Mouse (Mus musculus) erythroblast, embryonic 14.5 days (primary cell): Measurements from ENCODE around the gene Nfatc2. TPM values are rescaled to one million over a fixed set of nuclear protein-coding genes. Genes with fewer than 3 reads are reported as not detected.

Experiments
- H3K27me3 ChIP-seq: 2 replicates; pipeline ENCODE4 v1.6.1; 2012; ENCODE audit warnings: inconsistent platforms; ENCODE audit not compliant: control insufficient read depth
- H3K36me3 ChIP-seq: 2 replicates; pipeline ENCODE4 v1.6.1; 2012; ENCODE audit warnings: mild to moderate bottlenecking, inconsistent platforms; ENCODE audit not compliant: control insufficient read depth
- H3K4me1 ChIP-seq: 2 replicates; pipeline ENCODE4 v1.6.1; 2012; ENCODE audit warnings: inconsistent platforms; ENCODE audit not compliant: control insufficient read depth
- H3K4me3 ChIP-seq: replicated peaks from 2 replicates; pipeline ENCODE3; 2012; ENCODE audit warnings: moderate library complexity, mild to moderate bottlenecking, inconsistent platforms
- H3K9me3 ChIP-seq: 2 replicates; pipeline ENCODE4 v1.6.1; 2012; ENCODE audit warnings: low read length, inconsistent platforms, mixed read lengths; ENCODE audit not compliant: control insufficient read depth
- GATA1 ChIP-seq: IDR thresholded peaks from 2 replicates; pipeline ENCODE4 v1.6.1; 2012; ENCODE audit warnings: low read length, inconsistent platforms, mixed read lengths
- TAL1 ChIP-seq: IDR thresholded peaks from 3 replicates; pipeline ENCODE4 v1.6.1; 2012; ENCODE audit warnings: low read length, inconsistent platforms, mixed read lengths
- polyA plus RNA-seq: library from polyadenylated mRNA; stranded (reverse); fragments of >175 nt; gene quantifications from 2 replicates; pipeline ENCODE4 v1.2.3, GENCODE M21; 2012

The Nfatc2 gene
- polyA plus RNA-seq, 1 experiment, result not detected

GRCm38 (mm10) chr2:168593004-168593403 lies 8.5 kb downstream of the Nfatc2 start:
- peaks cover 14% of the 10 kb centered on the region for H3K4me1 ChIP-seq
- TF ChIP-seq GATA1 (no peak), TAL1 (no peak)

DNA sequence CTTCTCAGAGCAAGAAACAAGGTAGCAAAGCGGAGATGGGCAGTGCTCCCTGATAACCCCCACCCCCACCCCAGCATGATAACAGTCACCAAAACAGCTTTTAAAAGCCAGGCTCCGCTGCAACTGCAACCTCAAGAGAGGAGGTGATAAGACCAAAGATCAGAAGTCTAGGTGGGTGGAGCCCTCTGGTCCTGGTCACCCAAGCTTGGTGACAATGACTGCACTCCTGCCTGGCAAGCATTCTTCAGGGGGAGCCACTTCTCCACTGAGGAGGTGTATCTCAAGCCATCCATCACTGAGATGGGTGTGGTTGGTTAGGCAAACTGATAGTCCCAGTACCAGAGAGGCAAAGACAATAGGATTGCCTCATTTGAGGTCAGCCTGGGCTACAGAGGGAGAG lies 10.4 kb downstream of the Nfatc2 start:
- TF ChIP-seq TAL1, result no peak
- no peak for TF ChIP-seq GATA1
- peaks cover 14% of the 10 kb centered on the region for H3K4me1 ChIP-seq
- H3K36me3 ChIP-seq, result no peaks in the 10 kb centered on the region
- no peaks in the 10 kb centered on the region for H3K9me3 ChIP-seq
- no peak overlapping the region for H3K4me3 ChIP-seq
- H3K27me3 ChIP-seq, result peaks cover 29% of the 10 kb centered on the region

More at GRCm38 (mm10) chr2:168593004-168593403, 8.5 kb downstream of the Nfatc2 start:
- peaks cover 26% of the 10 kb centered on the region for H3K27me3 ChIP-seq
- H3K36me3 ChIP-seq, result no peaks in the 10 kb centered on the region
- H3K4me3 ChIP-seq, result no peak overlapping the region
- H3K9me3 ChIP-seq, result no peaks in the 10 kb centered on the region

GRCm38 (mm10) chr2:168590556-168590955 lies 10.9 kb downstream of the Nfatc2 start:
- H3K4me1 ChIP-seq, result peaks cover 14% of the 10 kb centered on the region
- H3K27me3 ChIP-seq, result peaks cover 29% of the 10 kb centered on the region
- H3K36me3 ChIP-seq, result no peaks in the 10 kb centered on the region
- TF ChIP-seq GATA1, result no peak
- TF ChIP-seq TAL1, result no peak
- no peak overlapping the region for H3K4me3 ChIP-seq
- no peaks in the 10 kb centered on the region for H3K9me3 ChIP-seq

DNA sequence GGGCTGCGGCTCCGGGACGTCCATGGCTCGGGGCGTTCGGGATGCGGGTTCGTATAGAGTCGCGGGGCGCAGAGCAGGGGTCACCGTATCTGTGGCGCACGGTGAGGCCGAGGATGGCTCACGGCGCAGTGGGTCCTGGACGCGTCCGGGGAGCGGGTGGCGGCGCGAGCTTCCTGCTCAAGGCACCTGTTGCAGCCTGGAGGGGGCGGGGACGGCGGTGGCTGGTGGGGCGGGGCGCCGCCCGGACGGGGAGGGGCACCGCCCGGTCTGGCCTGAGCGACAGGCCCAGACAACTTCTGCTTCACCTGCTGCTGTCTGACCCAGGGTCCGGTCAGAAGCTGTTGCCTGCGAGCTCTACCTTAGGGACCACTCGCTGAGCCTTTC lies 11.3 kb downstream of the Nfatc2 start:
- TF ChIP-seq GATA1 (no peak), TAL1 (no peak)
- peak overlapping the region; percentile 37 for H3K4me3 ChIP-seq
- peaks cover 29% of the 10 kb centered on the region for H3K27me3 ChIP-seq
- H3K9me3 ChIP-seq, result no peaks in the 10 kb centered on the region
- peaks cover 14% of the 10 kb centered on the region for H3K4me1 ChIP-seq
- H3K36me3 ChIP-seq, result no peaks in the 10 kb centered on the region

- Histone ChIP-seq H3K36me3 (no peaks in the 10 kb centered on the region), H3K27me3 (peaks cover 29% of the 10 kb centered on the region), H3K4me1 (peaks cover 14% of the 10 kb centered on the region), H3K9me3 (no peaks in the 10 kb centered on the region), H3K4me3 (peak overlapping the region; percentile 37)
- TF ChIP-seq GATA1 (no peak), TAL1 (no peak)
These were observed 11.9 kb downstream of the Nfatc2 start for GRCm38 (mm10) chr2:168589368-168590167.

GRCm38 (mm10) chr2:168588591-168589367 lies 12.7 kb downstream of the Nfatc2 start:
- Histone ChIP-seq H3K27me3 (peaks cover 29% of the 10 kb centered on the region), H3K4me3 (no peak overlapping the region), H3K36me3 (no peaks in the 10 kb centered on the region), H3K4me1 (peaks cover 14% of the 10 kb centered on the region), H3K9me3 (no peaks in the 10 kb centered on the region)
- TF ChIP-seq GATA1 (no peak), TAL1 (no peak)

DNA sequence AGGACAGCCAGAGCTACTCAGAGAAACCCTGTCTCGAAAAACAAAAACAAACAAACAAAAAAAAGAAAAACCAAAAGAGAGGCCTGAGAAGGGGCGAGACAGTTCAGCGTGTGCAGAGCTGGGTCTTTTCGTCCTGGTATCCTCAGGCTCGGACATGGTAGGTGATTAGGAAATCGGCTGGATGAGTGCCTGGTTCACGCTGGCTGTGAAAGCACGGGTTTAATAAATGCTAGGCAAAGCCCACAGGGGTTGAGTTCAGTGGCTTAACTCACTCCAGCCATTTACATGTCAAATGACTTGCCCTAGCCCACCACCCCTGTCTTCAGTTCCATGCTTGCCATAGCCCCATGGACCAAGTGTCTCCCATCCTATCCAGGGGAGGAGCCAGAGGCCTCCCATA lies 14.3 kb downstream of the Nfatc2 start:
- H3K4me1 ChIP-seq, result peaks cover 14% of the 10 kb centered on the region
- no peaks in the 10 kb centered on the region for H3K9me3 ChIP-seq
- H3K4me3 ChIP-seq, result no peak overlapping the region
- no peaks in the 10 kb centered on the region for H3K36me3 ChIP-seq
- no peak for TF ChIP-seq TAL1
- no peak for TF ChIP-seq GATA1
- H3K27me3 ChIP-seq, result peaks cover 29% of the 10 kb centered on the region

DNA sequence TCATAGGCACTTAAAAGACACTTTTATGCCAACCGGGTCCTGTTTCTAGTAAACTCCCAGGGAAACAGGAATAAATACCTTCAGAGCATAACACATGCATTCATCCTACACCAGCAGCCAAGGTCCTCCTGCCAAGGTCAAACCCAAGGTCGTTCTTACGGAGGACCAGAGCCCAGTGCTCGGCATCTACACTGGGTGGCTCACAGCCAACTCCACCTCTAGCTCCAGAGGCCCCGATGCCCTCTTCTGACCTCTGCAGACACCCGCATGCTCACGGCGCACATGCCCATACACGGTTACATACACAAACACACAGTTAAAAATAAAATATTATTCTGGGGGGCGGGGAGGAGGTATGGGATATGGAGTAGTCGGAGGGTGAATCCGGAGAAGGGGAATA lies 14.9 kb downstream of the Nfatc2 start:
- peaks cover 14% of the 10 kb centered on the region for H3K4me1 ChIP-seq
- H3K9me3 ChIP-seq, result no peaks in the 10 kb centered on the region

DNA sequence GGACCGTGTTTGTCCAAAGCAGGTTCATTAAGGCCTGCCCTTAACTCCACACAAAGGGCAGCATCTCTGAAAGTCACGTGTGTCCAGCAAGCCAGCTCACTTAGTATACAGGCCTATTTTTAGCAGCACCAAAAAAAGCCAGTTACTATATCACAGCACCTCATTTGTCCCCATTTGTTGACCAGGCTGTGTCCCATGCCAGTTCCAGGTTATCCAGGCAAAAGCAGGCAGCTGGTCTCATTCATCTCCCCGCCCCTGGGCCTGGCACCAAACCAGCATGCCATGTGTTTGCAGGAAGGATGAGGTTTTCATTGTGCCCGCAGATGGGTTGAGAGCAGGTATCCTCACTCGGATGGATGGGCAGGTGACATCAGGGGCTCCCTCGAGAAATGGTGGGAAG lies 16.6 kb downstream of the Nfatc2 start:
- Histone ChIP-seq H3K4me1 (peaks cover 2% of the 10 kb centered on the region; the same call in 1 of the 2 replicates), H3K36me3 (no peaks in the 10 kb centered on the region), H3K27me3 (peaks cover 21% of the 10 kb centered on the region), H3K9me3 (no peaks in the 10 kb centered on the region), H3K4me3 (no peak overlapping the region)
- TF ChIP-seq TAL1 (no peak), GATA1 (no peak)

More for the DNA sequence above, 14.9 kb downstream of the Nfatc2 start:
- TF ChIP-seq GATA1 (no peak), TAL1 (no peak)
- Histone ChIP-seq H3K4me3 (no peak overlapping the region), H3K36me3 (no peaks in the 10 kb centered on the region), H3K27me3 (peaks cover 29% of the 10 kb centered on the region)
